Mouse (Mus musculus) lung, embryonic 14.5 days (tissue): ENCODE measurements at regions not wholly inside any gene's neighbourhood (a gene's known extent, or its start where the extent isn't known, plus 50 kb on each side); places are given as distances from the start of the nearest gene placed in this dataset.

Experiments
- ATAC-seq: fragments of 200-750 bp; cut with Nextera tagmentation; 2 replicates; pipeline ENCODE4 v1.8.0; 2017; ENCODE audit warnings: mild to moderate bottlenecking, moderate TSS enrichment, moderate library complexity; ENCODE audit not compliant: insufficient read depth
- DNase-seq: peaks from one replicate; pipeline ENCODE4 v3.0.0-alpha.2; 2015
- H3K27ac ChIP-seq: fragments of 300-500 bp; sonication (generic); 2 replicates; pipeline ENCODE4 v1.5.1; 2014; ENCODE audit warnings: low read depth, mild to moderate bottlenecking, moderate library complexity
- H3K27me3 ChIP-seq: fragments of 300-500 bp; sonication (generic); 2 replicates; pipeline ENCODE4 v1.6.1; 2014; ENCODE audit warnings: low read length, control low read depth; ENCODE audit not compliant: insufficient read depth
- H3K36me3 ChIP-seq: fragments of 300-500 bp; sonication (generic); 2 replicates; pipeline ENCODE4 v1.6.1; 2014; ENCODE audit warnings: control low read depth; ENCODE audit not compliant: insufficient read depth
- H3K4me1 ChIP-seq: fragments of 300-500 bp; sonication (generic); 2 replicates; pipeline ENCODE4 v1.6.1; 2014; ENCODE audit warnings: antibody characterized with exemption, control low read depth; ENCODE audit not compliant: insufficient read depth
- H3K4me2 ChIP-seq: fragments of 300-500 bp; sonication (generic); 2 replicates; pipeline ENCODE4 v1.6.1; 2014; ENCODE audit warnings: mild to moderate bottlenecking
- H3K4me3 ChIP-seq: fragments of 300-500 bp; sonication (generic); 2 replicates; pipeline ENCODE4 v1.5.1; 2014; ENCODE audit warnings: low read depth, low read length
- H3K9ac ChIP-seq: fragments of 300-500 bp; sonication (generic); 2 replicates; pipeline ENCODE4 v1.6.1; 2014
- H3K9me3 ChIP-seq: fragments of 300-500 bp; sonication (generic); 2 replicates; pipeline ENCODE4 v1.6.1; 2016; ENCODE audit warnings: low read depth, low read length, control low read depth
- CTCF ChIP-seq: IDR thresholded peaks from 2 replicates; pipeline ENCODE4 v1.5.1; 2016; ENCODE audit warnings: antibody characterized with exemption, low read depth
- WGBS: fragments of 180-500 bp; shearing (Covaris S2); extraction: QIAGEN DNeasy Blood & Tissue Kit; methylation state at CpG from one replicate; pipeline ENCODE4 v1.1.7; 2014; 5-methylcytosine and 5-hydroxymethylcytosine counted together

DNA sequence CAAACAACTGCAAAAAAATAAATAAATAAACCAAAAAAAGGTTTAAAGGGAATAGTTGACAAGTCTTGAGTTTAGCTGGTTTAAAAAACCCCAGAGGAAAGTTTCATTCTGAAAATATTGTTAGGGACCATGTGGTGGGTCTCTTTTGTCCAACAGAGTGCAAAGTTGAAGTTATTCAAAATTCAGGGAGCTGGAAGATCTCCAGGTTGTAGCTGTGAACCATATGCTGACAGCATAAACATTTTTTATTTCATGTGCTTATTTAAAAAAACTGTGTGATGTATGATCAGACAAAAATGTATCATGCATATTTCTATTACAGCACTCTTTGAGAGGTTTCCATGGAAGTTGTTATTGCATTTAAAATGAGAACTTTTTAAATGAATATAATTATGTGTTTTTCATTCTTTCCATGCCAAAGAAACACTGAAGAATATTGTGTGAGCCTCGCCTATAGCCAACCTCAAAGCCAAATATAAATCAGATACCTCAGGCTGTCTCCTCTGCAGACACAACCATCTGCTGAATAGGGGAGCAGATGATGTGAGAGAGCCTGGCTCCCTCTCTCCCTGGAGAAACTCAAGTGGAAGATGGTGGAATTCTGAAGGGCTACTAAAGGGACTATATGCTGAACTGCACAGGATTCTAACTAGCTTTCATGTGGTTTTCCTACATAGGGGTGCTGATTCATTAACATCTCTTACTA lies 413.4 kb upstream of the Impad1 start:
- ATAC-seq (peak; percentile 97), DNase-seq (peak; percentile 92)
- Histone ChIP-seq H3K27me3 (no peaks in the 10 kb centered on the region), H3K4me1 (no peaks in the 10 kb centered on the region), H3K4me3 (no peak overlapping the region), H3K9ac (no peak overlapping the region), H3K9me3 (no peaks in the 10 kb centered on the region), H3K36me3 (no peaks in the 10 kb centered on the region), H3K4me2 (no peak overlapping the region), H3K27ac (no peak overlapping the region)
- 28% methylated on average over 1 of the region's 1 CpGs for WGBS
- no peak for TF ChIP-seq CTCF

DNA sequence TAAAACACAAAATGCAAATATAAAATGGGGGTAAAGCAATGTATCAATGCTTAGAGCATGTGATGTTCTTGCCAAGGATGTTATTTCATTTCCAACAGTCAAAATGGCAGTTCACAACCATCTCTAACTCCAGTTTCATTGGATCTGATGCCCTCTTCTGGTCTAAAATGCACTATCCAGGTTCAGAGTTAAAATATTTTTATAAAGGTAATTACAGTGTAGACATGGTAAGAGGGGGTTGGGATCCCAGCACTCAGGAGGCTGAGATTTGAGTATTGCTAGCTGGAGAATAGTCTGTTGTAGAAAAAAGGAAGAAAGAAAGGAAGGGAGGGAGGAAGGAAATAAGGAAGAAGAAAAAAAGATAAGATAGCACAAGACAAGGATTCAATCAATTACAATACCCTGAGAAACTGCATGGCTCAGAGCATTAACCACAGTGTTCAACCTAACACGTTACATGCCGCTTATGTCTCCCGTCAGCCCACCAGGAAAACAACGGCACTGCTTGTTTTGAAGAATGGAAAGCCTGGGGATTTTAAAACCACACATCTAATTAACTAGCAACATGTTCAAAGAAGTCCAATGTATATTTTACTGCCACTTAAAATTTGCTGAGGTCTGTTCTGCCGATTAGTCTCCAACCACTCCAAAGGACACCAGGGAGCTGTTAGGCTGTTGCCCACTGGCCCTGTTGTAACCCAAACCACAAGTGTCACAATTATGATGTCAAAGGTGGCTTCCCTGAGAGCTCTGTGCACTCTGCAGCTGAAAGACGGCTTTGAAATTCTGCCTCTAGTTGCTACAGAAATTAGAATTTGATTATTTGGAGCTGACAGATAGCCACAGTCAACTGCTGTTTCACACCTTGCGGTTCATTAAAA lies 412.4 kb upstream of the Impad1 start:
- H3K4me1 ChIP-seq: no peaks in the 10 kb centered on the region
- no peak overlapping the region for H3K4me3 ChIP-seq
- DNase-seq (peak; percentile 33), ATAC-seq (no peak; the same call in 1 of the 2 replicates)
- H3K9ac ChIP-seq: no peak overlapping the region
- no peak overlapping the region for H3K4me2 ChIP-seq
- peak overlapping the region; percentile 20; the same call in 1 of the 2 replicates for H3K27ac ChIP-seq
- peak; percentile 16; the same call in 1 of the 2 replicates for TF ChIP-seq CTCF
- no peaks in the 10 kb centered on the region for H3K36me3 ChIP-seq
- H3K27me3 ChIP-seq: no peaks in the 10 kb centered on the region
- 56% methylated on average over 7 of the region's 7 CpGs for WGBS
- H3K9me3 ChIP-seq: no peaks in the 10 kb centered on the region

DNA sequence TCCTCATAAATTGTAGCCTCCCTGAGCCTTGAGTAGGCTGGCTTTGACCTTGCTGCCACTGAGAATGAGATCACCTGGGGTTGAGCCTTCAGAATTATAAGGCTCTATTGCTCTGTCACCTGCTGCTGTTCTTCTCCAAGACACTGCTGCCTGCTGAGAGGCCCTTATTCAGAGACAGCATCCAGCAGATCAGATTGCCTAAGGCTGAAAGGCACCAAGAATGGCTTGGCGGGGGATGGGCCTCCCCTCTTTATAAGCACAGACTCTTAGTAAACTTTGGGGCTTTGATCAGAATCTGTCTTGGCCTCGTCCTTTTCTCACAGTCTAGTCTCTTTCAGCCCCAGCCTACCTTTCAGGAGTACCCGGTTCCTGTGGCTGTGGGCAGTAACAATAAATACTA lies 401.1 kb upstream of the Impad1 start:
- H3K9me3 ChIP-seq: no peaks in the 10 kb centered on the region
- H3K4me1 ChIP-seq: no peaks in the 10 kb centered on the region
- H3K27me3 ChIP-seq: no peaks in the 10 kb centered on the region
- H3K27ac ChIP-seq: no peak overlapping the region
- no peak for TF ChIP-seq CTCF
- no peak for ATAC-seq
- no peak overlapping the region for H3K4me2 ChIP-seq
- H3K36me3 ChIP-seq: no peaks in the 10 kb centered on the region
- 67% methylated on average over 3 of the region's 3 CpGs for WGBS
- H3K9ac ChIP-seq: no peak overlapping the region
- H3K4me3 ChIP-seq: no peak overlapping the region
- no peak for DNase-seq

DNA sequence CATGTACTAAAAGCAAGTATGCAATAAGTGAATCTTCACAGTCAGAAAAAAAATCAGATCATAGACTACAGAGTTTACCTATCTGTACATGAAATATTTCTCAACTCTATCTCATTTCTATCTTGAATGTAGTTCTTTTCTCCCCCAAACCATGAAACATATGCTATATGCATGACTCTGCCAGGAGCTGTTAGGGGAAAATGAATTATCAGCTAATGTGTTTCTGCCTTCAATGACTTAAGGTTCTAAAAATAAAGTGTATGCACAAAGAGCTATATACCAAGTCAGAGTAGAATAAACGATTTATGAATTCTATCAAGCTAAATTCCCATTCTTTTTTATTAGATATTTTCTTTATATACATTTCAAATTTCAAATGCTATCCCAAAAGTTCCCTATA lies 388.4 kb upstream of the Impad1 start:
- Histone ChIP-seq H3K9ac (no peak overlapping the region), H3K27ac (no peak overlapping the region), H3K27me3 (no peaks in the 10 kb centered on the region), H3K4me2 (no peak overlapping the region), H3K36me3 (no peaks in the 10 kb centered on the region), H3K4me1 (no peaks in the 10 kb centered on the region), H3K4me3 (no peak overlapping the region), H3K9me3 (no peaks in the 10 kb centered on the region)
- DNase-seq (no peak), ATAC-seq (no peak)
- no peak for TF ChIP-seq CTCF
- WGBS: 54% methylated on average over 1 of the region's 1 CpGs

DNA sequence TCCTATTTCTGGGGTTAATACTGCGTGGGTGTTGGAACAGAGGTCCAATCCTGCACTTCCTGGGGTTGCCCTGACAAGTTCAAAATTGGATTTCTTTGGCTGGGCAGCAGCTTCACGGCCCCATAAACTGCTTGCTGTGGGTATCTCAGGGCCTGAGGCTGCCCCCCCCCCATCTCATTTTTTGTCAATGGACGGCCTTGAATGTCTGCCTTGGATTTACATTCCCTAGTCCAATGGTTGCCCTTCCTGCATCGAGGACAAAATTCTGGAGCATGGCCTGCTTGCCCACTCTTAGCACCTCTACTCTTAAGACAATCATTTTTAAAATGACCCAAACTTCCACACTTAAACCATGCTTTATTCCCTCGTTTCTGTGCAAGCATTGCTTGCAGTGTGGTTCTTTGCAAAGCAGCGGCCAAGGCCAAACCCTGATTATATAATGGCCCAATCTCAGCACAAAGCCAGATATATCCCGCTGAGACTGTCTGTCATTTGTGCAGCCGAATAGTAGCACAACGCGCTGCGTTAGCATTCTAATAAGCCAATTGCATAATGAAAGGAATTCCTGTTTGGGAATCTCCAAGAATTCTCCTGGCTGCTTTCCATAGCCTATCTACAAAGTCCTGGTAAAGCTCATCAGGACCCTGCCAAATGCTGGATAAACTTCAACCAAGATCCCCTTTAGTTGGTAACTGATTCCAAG lies 386.0 kb upstream of the Impad1 start:
- Histone ChIP-seq H3K27ac (no peak overlapping the region), H3K4me1 (no peaks in the 10 kb centered on the region), H3K36me3 (no peaks in the 10 kb centered on the region), H3K4me3 (no peak overlapping the region), H3K9me3 (no peaks in the 10 kb centered on the region), H3K9ac (no peak overlapping the region), H3K27me3 (no peaks in the 10 kb centered on the region), H3K4me2 (no peak overlapping the region)
- 79% methylated on average over 11 of the region's 11 CpGs for WGBS
- no peak for TF ChIP-seq CTCF
- DNase-seq (peak; percentile 67), ATAC-seq (no peak)

DNA sequence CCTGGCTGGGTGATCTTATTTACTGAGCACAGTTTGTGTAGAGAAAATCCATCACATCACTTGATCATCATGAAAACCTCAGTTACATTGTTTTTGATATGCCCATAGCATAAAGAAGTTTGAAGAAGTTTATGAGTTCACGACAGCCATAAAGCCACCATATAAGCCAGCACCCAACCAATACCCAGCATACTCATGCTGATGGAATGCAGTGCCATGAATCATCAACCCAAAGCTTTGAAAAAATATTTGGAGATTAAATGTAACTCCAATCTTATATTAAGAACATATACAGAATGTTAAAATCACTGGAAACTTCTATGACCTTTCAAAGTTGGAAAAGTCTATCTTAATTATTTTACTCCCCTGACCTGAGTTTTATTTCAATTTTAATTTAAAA lies 372.1 kb upstream of the Impad1 start:
- Histone ChIP-seq H3K36me3 (no peaks in the 10 kb centered on the region), H3K4me1 (no peaks in the 10 kb centered on the region), H3K27ac (no peak overlapping the region), H3K27me3 (no peaks in the 10 kb centered on the region), H3K9me3 (no peaks in the 10 kb centered on the region), H3K9ac (no peak overlapping the region), H3K4me3 (no peak overlapping the region), H3K4me2 (no peak overlapping the region)
- DNase-seq: no peak
- 79% methylated on average over 1 of the region's 1 CpGs for WGBS
- no peak for TF ChIP-seq CTCF
- no peak for ATAC-seq

DNA sequence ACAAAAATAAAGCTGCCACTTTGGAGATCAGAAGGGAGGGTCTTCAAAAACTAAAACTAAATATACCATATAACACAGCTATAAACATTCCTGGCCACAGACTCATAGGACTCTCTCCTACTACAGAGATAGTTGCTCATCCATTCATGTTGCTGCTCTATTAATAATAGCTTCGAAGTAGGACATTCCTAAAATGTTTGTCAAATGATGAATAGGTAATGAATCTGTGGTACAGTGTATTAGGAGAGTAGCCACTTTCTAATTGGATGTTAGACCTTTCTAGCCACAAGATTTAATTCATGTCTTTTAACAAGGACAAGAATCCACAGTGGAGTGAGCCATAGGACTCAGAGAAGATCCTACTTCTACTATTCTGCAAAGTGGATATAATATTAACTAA lies 367.8 kb upstream of the Impad1 start:
- TF ChIP-seq CTCF: no peak
- DNase-seq: no peak
- H3K4me2 ChIP-seq: no peak overlapping the region
- H3K9me3 ChIP-seq: no peaks in the 10 kb centered on the region
- WGBS: 54% methylated on average over 1 of the region's 1 CpGs
- no peak overlapping the region for H3K9ac ChIP-seq
- no peaks in the 10 kb centered on the region for H3K36me3 ChIP-seq
- no peaks in the 10 kb centered on the region for H3K27me3 ChIP-seq
- H3K4me3 ChIP-seq: no peak overlapping the region
- no peaks in the 10 kb centered on the region for H3K4me1 ChIP-seq
- no peak overlapping the region for H3K27ac ChIP-seq
- ATAC-seq: no peak
